Mouse (Mus musculus): ENCODE results near the gene Gimap8. TPM values are rescaled to one million over a fixed set of nuclear protein-coding genes. Genes with fewer than 3 reads are reported as not detected.
"Not testable (repeated sequence)": the region's sequence is repeated elsewhere in the genome, so short reads cannot be mapped to it uniquely, and the experiment has no call there.

The Gimap8 gene
- polyA plus RNA-seq, 1 experiment from 2014 or later: 0.44 TPM

GRCm38 (mm10) chr6:48675400-48675930 lies 28.4 kb downstream of the Gimap8 start:
- peak overlapping the region; percentile 34 for H3K4me3 ChIP-seq
- H3K27ac ChIP-seq (replicated peaks): peak overlapping the region; percentile 63; the same call in 1 of the 2 replicates
- no peaks in the 10 kb centered on the region for H3K36me3 ChIP-seq

GRCm38 (mm10) chr6:48675931-48676859 lies 29.2 kb downstream of the Gimap8 start, which contains the start of gene Gimap9:
Gene Gimap9, plus strand, starts transcription at chr6:48676129.
- WGBS: 18% methylated on average over 13 of the region's 13 CpGs
- peak; percentile 22 for DNase-seq (ENCODE audit: low spot score)

More at GRCm38 (mm10) chr6:48675400-48675930, 28.4 kb downstream of the Gimap8 start:
- H3K9me3 ChIP-seq (replicated peaks): no peaks in the 10 kb centered on the region
- no peaks in the 10 kb centered on the region for H3K27me3 ChIP-seq (ENCODE audit: low read depth, poor library complexity, severe bottlenecking)
- peaks cover 11% of the 10 kb centered on the region for H3K4me1 ChIP-seq
- WGBS: 47% methylated on average over 10 of the region's 10 CpGs
- no peak for DNase-seq (ENCODE audit: low spot score)

GRCm38 (mm10) chr6:48676860-48677415 lies 29.9 kb downstream of the Gimap8 start:
- Histone ChIP-seq H3K27ac (replicated peaks) (no peak overlapping the region), H3K4me1 (peaks cover 11% of the 10 kb centered on the region), H3K9me3 (replicated peaks) (no peaks in the 10 kb centered on the region), H3K36me3 (no peaks in the 10 kb centered on the region), H3K4me3 (no peak overlapping the region), H3K27me3 (ENCODE audit: low read depth, poor library complexity, severe bottlenecking) (no peaks in the 10 kb centered on the region)
- WGBS: 86% methylated on average over 5 of the region's 5 CpGs
- no peak for DNase-seq (ENCODE audit: low spot score)

More at GRCm38 (mm10) chr6:48675931-48676859, 29.2 kb downstream of the Gimap8 start, which contains the start of gene Gimap9:
- H3K4me3 ChIP-seq: peak within 1 kb of the TSS; percentile 34
- no peaks in the 10 kb centered on the region for H3K36me3 ChIP-seq
- H3K27me3 ChIP-seq (ENCODE audit: low read depth, poor library complexity, severe bottlenecking): no peaks in the 10 kb centered on the region
- H3K4me1 ChIP-seq: peaks cover 11% of the 10 kb centered on the region
- no peaks in the 10 kb centered on the region for H3K9me3 ChIP-seq (replicated peaks)
- peak within 1 kb of the TSS; percentile 63 for H3K27ac ChIP-seq (replicated peaks)

- DNase-seq (ENCODE audit: low spot score): no peak
- 93% methylated on average over 17 of the region's 17 CpGs for WGBS
- peaks cover 11% of the 10 kb centered on the region for H3K4me1 ChIP-seq
- H3K36me3 ChIP-seq: no peaks in the 10 kb centered on the region
- no peaks in the 10 kb centered on the region for H3K9me3 ChIP-seq (replicated peaks)
- H3K4me3 ChIP-seq: no peak overlapping the region
- no peak overlapping the region for H3K27ac ChIP-seq (replicated peaks)
- no peaks in the 10 kb centered on the region for H3K27me3 ChIP-seq (ENCODE audit: low read depth, poor library complexity, severe bottlenecking)
These were observed 30.7 kb downstream of the Gimap8 start for GRCm38 (mm10) chr6:48677492-48678345.

- WGBS: 86% methylated on average over 4 of the region's 4 CpGs
- Histone ChIP-seq H3K4me3 (no peak overlapping the region), H3K27ac (replicated peaks) (no peak overlapping the region)
These were observed 31.4 kb downstream of the Gimap8 start for GRCm38 (mm10) chr6:48678391-48678790.

GRCm38 (mm10) chr6:48679701-48680100 lies 32.7 kb downstream of the Gimap8 start:
- DNase-seq (ENCODE audit: low spot score): no peak
- 86% methylated on average over 6 of the region's 6 CpGs for WGBS

More at GRCm38 (mm10) chr6:48678391-48678790, 31.4 kb downstream of the Gimap8 start:
- DNase-seq (ENCODE audit: low spot score): no peak
- Histone ChIP-seq H3K9me3 (replicated peaks) (no peaks in the 10 kb centered on the region), H3K27me3 (ENCODE audit: low read depth, poor library complexity, severe bottlenecking) (no peaks in the 10 kb centered on the region), H3K4me1 (peaks cover 11% of the 10 kb centered on the region), H3K36me3 (no peaks in the 10 kb centered on the region)

GRCm38 (mm10) chr6:48680421-48680820 lies 33.4 kb downstream of the Gimap8 start:
- Histone ChIP-seq H3K36me3 (no peaks in the 10 kb centered on the region), H3K9me3 (replicated peaks) (no peaks in the 10 kb centered on the region), H3K4me1 (peaks cover 13% of the 10 kb centered on the region), H3K4me3 (no peak overlapping the region), H3K27ac (replicated peaks) (no peak overlapping the region), H3K27me3 (ENCODE audit: low read depth, poor library complexity, severe bottlenecking) (no peaks in the 10 kb centered on the region)
- WGBS: 81% methylated on average over 5 of the region's 5 CpGs
- DNase-seq (ENCODE audit: low spot score): no peak

More at GRCm38 (mm10) chr6:48679701-48680100, 32.7 kb downstream of the Gimap8 start:
- peaks cover 11% of the 10 kb centered on the region for H3K4me1 ChIP-seq
- no peak overlapping the region for H3K4me3 ChIP-seq
- no peaks in the 10 kb centered on the region for H3K9me3 ChIP-seq (replicated peaks)
- H3K36me3 ChIP-seq: no peaks in the 10 kb centered on the region
- no peak overlapping the region for H3K27ac ChIP-seq (replicated peaks)
- H3K27me3 ChIP-seq (ENCODE audit: low read depth, poor library complexity, severe bottlenecking): no peaks in the 10 kb centered on the region

- DNase-seq (ENCODE audit: low spot score): no peak
- H3K27ac ChIP-seq (replicated peaks): no peak overlapping the region
- H3K27me3 ChIP-seq (ENCODE audit: low read depth, poor library complexity, severe bottlenecking): no peaks in the 10 kb centered on the region
- H3K4me1 ChIP-seq: peaks cover 3% of the 10 kb centered on the region; the same call in 1 of the 2 replicates
- WGBS: 76% methylated on average over 3 of the region's 3 CpGs
- H3K4me3 ChIP-seq: no peak overlapping the region
- H3K9me3 ChIP-seq (replicated peaks): no peaks in the 10 kb centered on the region
- no peaks in the 10 kb centered on the region for H3K36me3 ChIP-seq
These were observed 34.5 kb downstream of the Gimap8 start for GRCm38 (mm10) chr6:48681472-48682090.

GRCm38 (mm10) chr6:48682271-48682670 lies 35.2 kb downstream of the Gimap8 start:
- no peak for DNase-seq (ENCODE audit: low spot score)
- 81% methylated on average over 4 of the region's 4 CpGs for WGBS
- Histone ChIP-seq H3K36me3 (no peaks in the 10 kb centered on the region), H3K4me1 (peaks cover 2% of the 10 kb centered on the region; the same call in 1 of the 2 replicates), H3K9me3 (replicated peaks) (no peaks in the 10 kb centered on the region), H3K4me3 (no peak overlapping the region), H3K27me3 (ENCODE audit: low read depth, poor library complexity, severe bottlenecking) (no peaks in the 10 kb centered on the region), H3K27ac (replicated peaks) (no peak overlapping the region)

GRCm38 (mm10) chr6:48683263-48683821 lies 36.3 kb downstream of the Gimap8 start:
- not testable (repeated sequence) for DNase-seq (ENCODE audit: low spot score); H3K27ac ChIP-seq (replicated peaks); H3K27me3 ChIP-seq (ENCODE audit: low read depth, poor library complexity, severe bottlenecking); H3K4me3 ChIP-seq; H3K36me3 ChIP-seq; H3K4me1 ChIP-seq; H3K9me3 ChIP-seq (replicated peaks)
- WGBS: 90% methylated on average over 4 of the region's 4 CpGs

- 75% methylated on average over 5 of the region's 5 CpGs for WGBS
- Histone ChIP-seq H3K27ac (replicated peaks) (no peak within 1 kb of the TSS), H3K4me3 (no peak within 1 kb of the TSS), H3K4me1 (peaks cover 2% of the 10 kb centered on the region; the same call in 1 of the 2 replicates), H3K9me3 (replicated peaks) (no peaks in the 10 kb centered on the region), H3K27me3 (ENCODE audit: low read depth, poor library complexity, severe bottlenecking) (no peaks in the 10 kb centered on the region), H3K36me3 (no peaks in the 10 kb centered on the region)
- no peak for DNase-seq (ENCODE audit: low spot score)
These were observed 37.3 kb downstream of the Gimap8 start, which contains the start of gene Gimap4 for GRCm38 (mm10) chr6:48684319-48684718. Gene Gimap4, plus strand, starts transcription at chr6:48684549.

Measured in midbrain, embryonic 10.5 days (tissue).